Mouse (Mus musculus) embryonic stem cell, embryonic (primary cell): ENCODE measurements around the gene Rbm8a.

ENCODE experiments used
- CTCF ChIA-PET, 4 experiments: fragments of 300-600 bp in 2 of 4; fragments of 350-600 bp in 2 of 4; sonication (Branson Sonifier 250); formaldehyde crosslinking; loops; one replicate each; lab custom pipeline; 2022; ENCODE audit warnings: inconsistent platforms in 2 of 4; lab: Charles Lee
- POLR2A ChIA-PET, 4 experiments: fragments of 300-600 bp in 2 of 4; fragments of 350-600 bp in 2 of 4; sonication (Branson Sonifier 250); formaldehyde crosslinking; loops; one replicate each; lab custom pipeline; 2022; ENCODE audit warnings: antibody characterized with exemption in 4 of 4, inconsistent platforms in 1 of 4; lab: Charles Lee

Gene Rbm8a

DNA sequence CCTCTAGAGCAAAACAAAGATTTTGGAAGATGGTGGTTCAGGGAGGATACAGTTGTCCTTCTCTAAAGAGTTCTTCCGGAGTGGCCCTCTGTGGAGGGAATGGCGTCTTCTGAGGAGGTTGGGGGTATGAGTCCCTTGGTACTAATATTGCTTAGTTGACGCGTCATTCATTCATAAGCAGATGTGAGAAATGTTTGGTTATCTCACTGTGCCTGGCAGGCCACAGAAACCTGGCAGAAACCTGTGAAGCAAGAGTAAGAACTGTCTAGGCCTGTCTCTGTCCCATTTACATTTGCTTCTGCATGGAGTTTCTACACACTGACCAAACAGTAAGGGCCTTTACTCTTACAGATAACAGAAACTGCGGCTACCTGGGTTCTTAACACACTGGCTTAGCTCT lies 41.8 kb downstream of the Rbm8a start:
- ChIA-PET POLR2A (interaction anchor here in 3 of 4 experiments (0.8 to 18.1 kb wide), 4 partner anchors 13 to 114 kb away, joined by 3 to 317 read pairs (median 19); partner anchors contain the start of genes Pias3 (in 2 of the 3) and Txnip (in 1 of the 3)), CTCF (interaction anchor here in 1 of 4 experiments (2.1 kb wide), 1 partner anchor 37 kb away, joined by 8 read pairs; the partner anchor contains the start of gene Nudt17)

DNA sequence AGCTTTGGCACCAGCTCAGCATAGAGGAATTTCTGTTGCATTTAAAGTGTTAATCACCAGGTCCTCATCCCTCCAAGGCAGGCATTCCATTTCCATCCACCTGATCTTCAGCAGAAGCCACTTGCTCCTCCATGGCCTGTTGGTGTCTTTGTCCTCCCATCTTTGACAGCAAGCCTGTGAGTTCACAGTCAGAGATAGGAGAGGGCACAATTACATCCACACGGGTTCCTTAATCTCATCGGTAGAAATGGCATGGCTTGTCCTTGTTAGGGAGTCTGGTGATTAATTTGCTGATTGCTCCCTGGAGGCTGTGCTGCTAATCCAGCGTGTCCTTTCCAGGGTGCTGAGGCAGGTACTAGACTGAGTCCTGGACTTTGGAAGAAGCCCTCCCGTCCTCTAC lies 43.8 kb downstream of the Rbm8a start:
- CTCF ChIA-PET, result interaction anchor here in 3 of 4 experiments (1.1 to 3.9 kb wide), 7 partner anchors 10 to 35 kb away, joined by 3 to 20 read pairs (median 5); partner anchors contain the start of genes Nudt17 (in 2 of the 3) and Pias3 (in 1 of the 3)
- POLR2A ChIA-PET, result interaction anchor here in 3 of 4 experiments (0.5 to 18.1 kb wide), 25 partner anchors 10 to 605 kb away, joined by 3 to 317 read pairs (median 10); partner anchors contain the start of genes Nudt17 (in 3 of the 3), Pias3 (in 3 of the 3), Rbm8a (in 2 of the 3) and Gm16253 (in 1 of the 3)

DNA sequence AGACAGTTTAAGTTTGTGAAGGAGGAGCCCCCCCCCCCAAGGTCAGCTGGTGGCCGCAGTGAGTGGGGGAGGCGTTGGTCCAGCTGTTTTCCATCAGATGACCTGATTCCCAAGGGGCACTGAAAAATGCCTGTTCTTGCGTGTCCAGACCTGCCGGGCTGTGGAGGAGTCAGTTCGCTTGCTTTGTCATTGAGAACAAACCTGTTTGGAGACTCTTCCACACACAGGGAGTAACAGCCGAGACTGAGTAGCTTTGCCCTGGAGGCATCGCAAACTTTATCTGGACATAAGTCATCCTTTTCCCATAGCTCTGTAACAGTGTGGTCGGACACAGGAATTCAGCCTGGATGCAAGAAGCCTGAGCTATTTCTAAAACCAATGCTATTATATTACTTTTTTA lies 44.7 kb downstream of the Rbm8a start:
- POLR2A ChIA-PET, result interaction anchor here in 3 of 4 experiments (0.6 to 18.1 kb wide), 41 partner anchors 9 to 675 kb away, joined by 3 to 317 read pairs (median 8); partner anchors contain the start of genes Pias3 (in 3 of the 3), Nudt17 (in 2 of the 3), Rbm8a (in 2 of the 3) and Txnip (in 2 of the 3)
- CTCF ChIA-PET, result interaction anchor here in 3 of 4 experiments (0.6 to 3.9 kb wide), 19 partner anchors 10 to 797 kb away, joined by 3 to 20 read pairs (median 5); partner anchors contain the start of genes Nudt17 (in 2 of the 3), Pias3 (in 2 of the 3) and Polr3gl (in 1 of the 3)

DNA sequence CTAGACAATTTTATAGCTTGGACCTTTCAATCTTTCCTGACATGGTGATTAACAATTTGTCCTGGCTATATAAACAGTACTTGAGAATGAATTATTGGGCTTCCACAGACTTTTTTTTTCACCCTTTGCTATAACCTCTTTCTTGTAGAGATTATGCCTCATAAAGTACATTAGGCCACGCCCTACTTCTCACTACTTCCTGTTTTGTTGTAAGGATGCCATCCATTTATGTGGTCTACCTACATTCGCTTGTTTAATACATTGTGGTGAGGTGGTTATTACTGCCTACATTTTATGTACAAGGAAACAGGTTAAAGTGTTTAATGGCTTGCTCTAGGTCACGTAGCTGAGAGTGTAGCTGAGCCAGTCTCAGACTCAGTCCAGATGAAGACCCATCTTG lies 45.4 kb downstream of the Rbm8a start:
- CTCF ChIA-PET, result interaction anchor here in 3 of 4 experiments (0.7 to 3.9 kb wide), 27 partner anchors 8 to 636 kb away, joined by 3 to 20 read pairs (median 5); partner anchors contain the start of genes Pias3 (in 3 of the 3), Nudt17 (in 2 of the 3), Gm16253 (in 1 of the 3) and Lix1l (in 1 of the 3)
- POLR2A ChIA-PET, result interaction anchor here (0.6 to 18.1 kb wide), 70 partner anchors 7 to 674 kb away, joined by 3 to 317 read pairs (median 5); partner anchors contain the start of genes Pias3 (in 4 of the 4), Nudt17 (in 3 of the 4), Rbm8a (in 3 of the 4) and Gm16253 (in 2 of the 4)

DNA sequence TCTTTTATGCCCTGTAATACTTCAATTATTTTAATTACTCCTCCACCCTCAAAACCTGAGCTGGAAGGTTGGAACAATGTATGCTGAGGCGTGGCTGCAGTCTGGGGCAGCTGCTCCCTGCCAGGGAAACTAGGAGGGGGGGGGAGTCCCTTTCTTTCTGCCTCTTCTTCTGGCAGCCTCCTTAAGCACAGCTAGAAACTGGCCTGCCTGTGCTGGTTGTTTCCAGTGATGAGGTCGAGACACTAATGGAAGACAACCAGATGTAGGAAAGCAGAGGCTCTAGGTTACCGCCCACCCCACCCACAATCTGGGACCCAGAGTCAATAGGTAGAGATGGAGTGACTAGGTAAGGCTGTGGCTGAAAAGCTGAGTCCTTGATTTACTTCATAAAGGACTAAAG lies 46.0 kb downstream of the Rbm8a start:
- POLR2A ChIA-PET, result interaction anchor here (0.6 to 18.1 kb wide), 65 partner anchors 8 to 527 kb away, joined by 3 to 317 read pairs (median 5); partner anchors contain the start of genes Pias3 (in 4 of the 4), Nudt17 (in 3 of the 4), Rbm8a (in 3 of the 4) and Gm16253 (in 2 of the 4)
- CTCF ChIA-PET, result interaction anchor here in 3 of 4 experiments (0.6 to 3.9 kb wide), 27 partner anchors 9 to 875 kb away, joined by 3 to 20 read pairs (median 5); partner anchors contain the start of genes Pias3 (in 3 of the 3), Nudt17 (in 2 of the 3), Gm16253 (in 1 of the 3) and Lix1l (in 1 of the 3)

DNA sequence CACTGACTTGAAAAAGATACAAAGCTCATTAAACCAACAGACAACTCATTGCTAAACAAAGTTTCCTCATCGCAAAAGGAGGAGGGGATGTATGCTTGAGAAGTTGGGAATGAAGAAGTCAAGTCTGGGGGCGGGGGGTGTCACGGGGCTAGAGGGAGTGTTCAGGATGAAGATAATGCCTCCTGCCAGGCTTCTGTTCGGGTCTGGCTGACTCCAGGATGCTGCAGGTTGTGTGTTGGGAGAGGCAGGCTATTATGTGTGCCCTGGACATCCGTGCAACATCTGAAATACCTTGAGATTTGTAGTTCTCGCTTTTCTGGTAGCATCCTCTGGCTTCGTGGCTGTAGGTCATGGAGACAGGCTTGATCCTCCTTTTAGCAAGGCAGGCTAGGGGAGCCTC lies 48.7 kb downstream of the Rbm8a start:
- POLR2A ChIA-PET, result interaction anchor here in 3 of 4 experiments (0.6 to 18.1 kb wide), 20 partner anchors 8 to 409 kb away, joined by 3 to 317 read pairs (median 4); partner anchors contain the start of genes Gm16253 (in 2 of the 3), Pias3 (in 2 of the 3), Ankrd35 (in 1 of the 3) and Hist2h2bb (in 1 of the 3)
- CTCF ChIA-PET, result interaction anchor here in 3 of 4 experiments (0.6 to 2.7 kb wide), 4 partner anchors 11 to 45 kb away, joined by 3 to 6 read pairs (median 5); partner anchors contain the start of gene Pias3 (in 2 of the 3)

DNA sequence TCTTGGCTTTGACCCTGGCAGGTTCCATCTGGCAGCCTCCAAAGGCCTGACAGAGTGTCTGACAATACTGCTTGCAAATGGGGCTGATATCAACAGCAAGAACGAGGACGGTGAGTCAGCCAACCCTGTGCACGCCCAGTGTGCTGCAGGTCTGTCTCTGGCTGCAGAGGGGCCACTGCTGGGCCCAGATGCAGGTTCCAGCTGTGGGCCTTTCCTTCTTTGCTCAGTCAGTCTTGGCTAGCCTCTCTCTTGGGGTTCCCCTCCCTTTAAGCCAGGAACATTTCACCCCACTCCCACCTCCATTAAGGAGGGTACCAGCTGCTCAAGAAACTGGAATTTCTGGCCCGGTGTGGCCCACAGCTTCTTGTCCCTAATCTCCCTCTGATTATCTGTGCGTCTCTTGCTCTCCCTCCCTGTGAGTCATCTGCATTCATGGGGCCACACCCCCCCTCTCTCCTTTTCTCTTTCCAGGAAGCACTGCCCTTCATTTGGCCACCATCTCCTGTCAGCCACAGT lies 49.5 kb downstream of the Rbm8a start:
- ChIA-PET POLR2A (interaction anchor here in 3 of 4 experiments (0.7 to 18.1 kb wide), 20 partner anchors 9 to 410 kb away, joined by 3 to 317 read pairs (median 5); partner anchors contain the start of genes Ankrd35 (in 2 of the 3), Pias3 (in 2 of the 3), Txnip (in 2 of the 3) and Gm16253 (in 1 of the 3)), CTCF (interaction anchor here in 2 of 4 experiments (1.4 to 2.7 kb wide), 4 partner anchors 12 to 26 kb away, joined by 3 to 11 read pairs (median 4); partner anchors contain the start of gene Pias3 (in 1 of the 2))

DNA sequence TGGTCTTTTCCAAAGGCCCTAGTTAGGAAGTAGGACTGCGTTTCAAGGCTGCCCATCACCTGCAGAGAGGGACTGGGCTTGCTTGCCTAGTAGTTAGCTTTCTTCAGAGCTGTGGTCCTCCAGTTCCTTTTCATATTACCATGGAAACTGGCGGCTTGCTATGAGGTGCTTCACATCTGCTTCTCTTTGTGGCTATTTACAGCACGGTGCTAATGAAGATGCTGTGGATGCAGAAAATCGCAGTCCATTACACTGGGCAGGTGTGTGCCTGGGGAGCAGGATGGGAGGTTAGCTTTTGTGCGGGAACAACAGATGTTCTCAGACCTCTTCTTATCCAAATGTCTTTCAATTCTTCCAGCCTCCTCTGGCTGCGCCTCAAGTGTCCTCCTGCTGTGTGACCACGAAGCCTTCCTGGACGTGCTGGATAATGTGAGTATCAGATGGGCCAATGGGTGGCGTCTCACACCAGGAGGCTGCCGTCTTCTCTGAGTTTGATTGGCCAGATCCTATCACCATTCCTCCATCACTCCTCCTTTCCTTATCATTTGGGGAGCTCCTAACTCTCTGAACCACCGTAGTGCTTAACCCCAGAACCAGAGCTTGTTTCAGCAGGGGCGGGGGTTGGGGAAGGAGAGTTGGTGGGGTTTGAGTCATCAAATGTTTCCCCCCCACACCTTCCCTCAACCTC lies 50.7 kb downstream of the Rbm8a start:
- ChIA-PET POLR2A (interaction anchor here in 3 of 4 experiments (0.6 to 18.1 kb wide), 27 partner anchors 9 to 857 kb away, joined by 3 to 317 read pairs (median 5); partner anchors contain the start of genes Ankrd35 (in 2 of the 3), Pias3 (in 2 of the 3), Rbm8a (in 2 of the 3) and Lix1l (in 1 of the 3)), CTCF (interaction anchor here in 3 of 4 experiments (0.5 to 2.7 kb wide), 17 partner anchors 8 to 159 kb away, joined by 3 to 11 read pairs (median 5); partner anchors contain the start of genes Pias3 (in 2 of the 3), Ankrd35 (in 1 of the 3) and Nudt17 (in 1 of the 3))
